Mouse (Mus musculus) Patski (cell line): ENCODE measurements at regions not wholly inside any gene's neighbourhood (a gene's known extent, or its start where the extent isn't known, plus 50 kb on each side); places are given as distances from the start of the nearest gene placed in this dataset.

Experiments
- ATAC-seq: fragments of 100-300 bp; one replicate; pipeline ENCODE4 v1.8.0; 2021
- CTCF ChIA-PET: fragments of 350-600 bp; sonication (Branson Sonifier 250); formaldehyde crosslinking; loops from one replicate; lab custom pipeline; 2022; ENCODE audit warnings: inconsistent platforms; lab: Charles Lee
- POLR2A ChIA-PET: fragments of 350-600 bp; sonication (Branson Sonifier 250); formaldehyde crosslinking; loops from one replicate; lab custom pipeline; 2022; ENCODE audit warnings: antibody characterized with exemption, inconsistent platforms; lab: Charles Lee
- DNase-seq: peaks from one replicate; pipeline ENCODE4 v3.0.0-alpha.2; 2011; ENCODE audit warnings: low read depth, low spot score
- H3K27me3 ChIP-seq: fragments of 371-371 bp; one replicate; pipeline ENCODE4 v1.5.1; 2021
- CTCF ChIP-seq: fragments of 100-300 bp; IDR thresholded peaks from one replicate; pipeline ENCODE4 v1.5.1; 2021
- in situ Hi-C: fragments of 300-500 bp; cut with MboI; formaldehyde crosslinking; loops from 3 replicates; pipeline ENCODE4 v1.11.1; 2018; ENCODE audit warnings: low pct_unique_long_range_greater_than_20kb, mixed read lengths

DNA sequence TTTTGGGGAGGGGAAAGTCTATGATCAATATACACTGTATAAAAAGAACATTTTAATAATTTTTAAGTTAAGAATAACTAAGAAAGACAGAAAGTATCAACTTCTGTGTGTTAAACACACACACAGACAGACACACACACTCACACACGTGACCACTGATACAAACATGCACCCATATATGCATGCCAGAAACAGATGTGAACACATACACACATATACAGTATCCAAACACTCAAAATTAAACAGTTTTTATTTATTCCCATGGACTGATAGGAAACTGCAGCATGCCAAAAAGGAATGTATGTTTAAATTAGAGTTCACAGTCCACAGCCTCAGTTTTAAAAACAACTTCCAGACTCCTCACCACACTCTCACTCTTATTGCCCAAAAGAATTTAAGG, 203.4 kb upstream of the Tbl1x start:
- no peak for ATAC-seq
- ChIA-PET CTCF (no interaction called here), POLR2A (no interaction called here)
- DNase-seq, result no peak
- peaks cover 18% of the 10 kb centered on the region for H3K27me3 ChIP-seq
- in situ Hi-C loops, result no loop called here
- no peak for TF ChIP-seq CTCF

DNA sequence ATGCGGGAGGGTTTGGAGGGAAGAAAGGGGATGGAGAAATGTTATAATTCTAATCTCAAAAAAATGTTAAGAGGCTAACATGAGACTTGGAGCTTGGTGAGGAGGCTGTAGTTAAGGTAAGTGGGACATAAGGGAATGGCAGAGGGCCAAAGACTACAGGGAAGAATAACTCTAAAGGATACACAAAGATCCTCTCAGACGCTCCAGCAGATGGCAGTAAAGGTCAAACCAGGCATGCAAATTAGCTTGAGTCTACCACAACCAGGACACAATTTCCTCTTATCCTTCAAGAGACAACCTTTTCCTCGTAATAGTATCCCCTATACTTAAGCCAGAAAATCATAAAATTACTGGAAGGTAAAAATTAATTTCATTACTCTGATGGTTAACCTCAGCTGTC, 196.4 kb upstream of the Tbl1x start:
- peaks cover 3% of the 10 kb centered on the region for H3K27me3 ChIP-seq
- no peak for ATAC-seq
- ChIA-PET POLR2A (interaction anchor here (0.6 to 0.7 kb wide), 2 partner anchors 118 to 181 kb away, joined by 4 to 5 read pairs; no protein-coding TSS in a partner anchor), CTCF (interaction anchor here (0.7 to 2.8 kb wide), 6 partner anchors 9 to 407 kb away, joined by 3 to 12 read pairs (median 3); no protein-coding TSS in a partner anchor)
- TF ChIP-seq CTCF, result peak; percentile 68
- DNase-seq, result no peak
- in situ Hi-C loops, result loop anchor here (5.0 kb wide), 1 partner anchor 188 kb away; no protein-coding TSS in a partner anchor

DNA sequence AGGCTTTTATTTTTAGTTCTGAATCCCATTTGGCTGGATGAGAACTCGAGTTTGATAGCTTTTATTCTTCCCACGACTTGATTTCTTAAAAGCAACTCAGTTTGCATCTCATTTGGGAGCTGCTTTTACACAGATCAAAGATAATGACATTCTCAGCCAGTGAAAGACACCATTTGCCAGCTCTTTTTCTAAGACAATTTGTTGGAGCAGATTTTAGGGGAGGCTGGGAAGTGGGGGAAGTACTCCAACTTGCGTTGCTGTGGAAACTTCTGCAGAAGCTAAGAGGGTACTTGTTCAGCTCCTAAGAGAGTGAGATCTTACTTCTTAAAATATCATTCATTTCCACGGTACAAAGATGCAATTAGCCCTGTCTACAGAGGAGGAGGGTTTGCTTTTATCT, 187.2 kb upstream of the Tbl1x start:
- H3K27me3 ChIP-seq, result no peaks in the 10 kb centered on the region
- CTCF ChIA-PET, result interaction anchor here (1.6 kb wide), 1 partner anchor 9 kb away, joined by 12 read pairs; no protein-coding TSS in a partner anchor
- DNase-seq (no peak), ATAC-seq (no peak)
- in situ Hi-C loops, result loop anchor here (10.0 kb wide), 1 partner anchor 311 kb away; no protein-coding TSS in a partner anchor
- no peak for TF ChIP-seq CTCF
- POLR2A ChIA-PET, result no interaction called here

DNA sequence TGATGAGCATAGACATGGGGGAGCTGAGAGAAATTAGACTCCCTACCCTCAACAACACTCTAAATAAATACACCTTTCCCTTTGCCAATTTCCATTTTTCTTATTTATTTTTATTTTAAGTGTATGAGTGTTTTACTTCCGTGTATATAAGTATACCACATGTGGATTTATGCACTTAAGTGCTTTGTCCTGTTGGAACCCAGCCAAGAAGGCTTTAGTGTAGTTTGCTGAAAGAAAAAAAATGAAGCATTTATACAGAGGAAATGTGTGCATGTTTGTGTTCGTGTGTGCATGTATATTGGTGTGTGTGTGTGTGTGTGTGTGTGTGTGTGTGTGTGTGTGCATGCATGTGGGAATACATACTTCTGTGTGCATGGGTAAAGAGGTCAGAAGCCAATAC, 157.6 kb upstream of the Tbl1x start:
- ChIA-PET POLR2A (no interaction called here), CTCF (no interaction called here)
- H3K27me3 ChIP-seq, result peaks cover 48% of the 10 kb centered on the region
- in situ Hi-C loops, result no loop called here
- no peak for TF ChIP-seq CTCF
- no peak for ATAC-seq
- no peak for DNase-seq

DNA sequence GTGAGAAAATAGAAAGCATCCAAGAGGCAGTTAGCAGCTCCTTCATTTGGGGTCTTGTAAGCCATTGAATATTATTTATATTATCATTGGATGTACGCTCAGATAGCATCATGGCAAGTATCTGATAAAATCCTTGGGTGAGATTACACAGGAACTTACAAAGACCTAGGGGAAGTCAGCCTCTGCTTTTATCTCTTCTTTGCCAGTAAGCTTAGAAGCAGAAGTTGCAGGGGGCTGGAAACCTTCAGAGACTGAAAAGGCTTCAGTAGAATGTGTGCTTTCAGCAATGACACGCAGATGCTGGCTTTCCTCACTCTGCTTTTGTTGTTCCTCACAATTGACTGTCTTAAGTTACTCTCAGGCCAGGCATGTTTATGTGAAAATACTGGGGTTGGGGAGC, 150.3 kb upstream of the Tbl1x start:
- H3K27me3 ChIP-seq, result peaks cover 30% of the 10 kb centered on the region
- CTCF ChIA-PET, result no interaction called here
- in situ Hi-C loops, result no loop called here
- DNase-seq (no peak), ATAC-seq (no peak)
- TF ChIP-seq CTCF, result no peak
- POLR2A ChIA-PET, result no interaction called here

DNA sequence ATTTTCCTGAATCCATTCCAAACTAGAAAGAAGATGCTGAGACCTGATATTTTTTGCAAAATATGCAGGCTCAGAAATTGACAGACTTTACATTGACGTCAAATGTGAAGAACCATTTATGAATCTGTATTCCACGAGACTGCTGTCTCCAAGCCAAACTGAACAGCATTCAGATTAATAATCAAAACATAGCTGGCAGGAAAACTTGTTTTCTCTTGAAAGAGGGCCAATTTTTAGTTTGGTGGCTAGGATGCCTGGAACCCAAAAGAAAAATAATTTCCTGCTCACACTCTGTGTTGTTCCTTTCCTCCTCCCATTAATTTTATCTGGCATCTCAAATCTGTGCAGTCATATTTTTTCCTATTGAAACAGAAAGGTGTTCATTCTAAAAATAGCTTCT, 149.7 kb upstream of the Tbl1x start:
- POLR2A ChIA-PET, result no interaction called here
- in situ Hi-C loops, result no loop called here
- ATAC-seq (no peak), DNase-seq (no peak)
- CTCF ChIA-PET, result no interaction called here
- H3K27me3 ChIP-seq, result peaks cover 30% of the 10 kb centered on the region
- no peak for TF ChIP-seq CTCF

DNA sequence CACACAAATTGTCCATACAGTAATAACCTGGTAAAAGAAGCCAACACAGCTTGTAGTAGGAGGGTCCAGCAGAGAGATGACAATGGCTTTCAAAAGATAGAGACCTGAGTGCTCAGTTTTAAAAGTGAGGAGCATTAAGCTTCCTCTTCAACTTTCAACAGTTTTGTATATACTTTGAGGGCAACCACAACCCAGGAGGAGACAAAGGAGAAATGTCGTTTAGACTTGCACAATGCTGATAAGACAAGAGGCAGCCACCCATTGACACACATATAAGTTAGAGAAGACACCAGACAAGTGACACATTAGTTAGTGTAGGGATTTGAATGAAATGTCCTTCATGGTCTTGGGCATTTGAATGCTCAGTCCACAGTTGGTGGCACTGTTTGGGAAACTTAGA, 147.2 kb upstream of the Tbl1x start:
- ChIA-PET POLR2A (no interaction called here), CTCF (no interaction called here)
- ATAC-seq (no peak), DNase-seq (no peak)
- no peak for TF ChIP-seq CTCF
- in situ Hi-C loops, result no loop called here
- peaks cover 23% of the 10 kb centered on the region for H3K27me3 ChIP-seq

DNA sequence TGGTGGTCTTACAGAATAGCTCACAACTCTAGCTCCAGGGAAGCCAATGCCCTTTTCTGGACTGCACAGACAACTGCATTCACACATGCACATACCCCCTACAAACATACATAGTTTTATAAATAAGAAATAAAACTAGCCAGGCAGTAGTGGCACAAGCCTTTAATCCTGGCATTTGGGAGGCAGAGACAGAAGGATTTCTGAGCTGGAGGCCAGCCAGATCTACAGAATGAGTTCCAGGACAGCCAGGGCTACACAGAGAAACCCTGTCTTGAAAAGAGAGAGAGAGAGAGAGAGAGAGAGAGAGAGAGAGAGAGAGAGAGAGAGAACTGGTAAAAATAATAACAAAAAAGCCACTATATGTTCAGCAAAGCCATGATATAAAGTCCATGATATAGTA, 143.5 kb upstream of the Tbl1x start:
- ChIA-PET CTCF (interaction anchor here (1.0 kb wide), 1 partner anchor 10 kb away, joined by 3 read pairs; no protein-coding TSS in a partner anchor), POLR2A (no interaction called here)
- in situ Hi-C loops, result no loop called here
- H3K27me3 ChIP-seq, result peaks cover 20% of the 10 kb centered on the region
- DNase-seq, result no peak
- ATAC-seq, result no peak
- no peak for TF ChIP-seq CTCF

DNA sequence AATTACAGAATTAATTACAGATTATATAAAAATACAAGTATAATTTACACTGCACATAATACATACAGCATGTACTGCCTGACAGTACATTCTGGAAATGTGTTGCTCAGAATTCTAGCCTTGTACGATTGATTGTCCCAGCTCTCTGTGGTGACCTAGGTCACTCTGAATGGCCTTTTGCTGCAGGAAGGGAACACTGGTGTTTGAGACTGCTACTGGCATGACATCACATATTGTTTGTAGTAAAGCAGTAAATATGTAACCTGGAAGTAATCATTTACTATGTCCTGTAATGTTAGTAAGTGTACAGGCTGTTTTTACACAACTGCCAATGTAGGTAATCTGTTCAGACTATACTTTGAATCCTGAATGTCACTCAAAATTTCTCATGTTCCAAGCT, 123.5 kb upstream of the Tbl1x start:
- DNase-seq, result no peak
- H3K27me3 ChIP-seq, result peaks cover 13% of the 10 kb centered on the region
- no peak for TF ChIP-seq CTCF
- POLR2A ChIA-PET, result no interaction called here
- no peak for ATAC-seq
- CTCF ChIA-PET, result no interaction called here
- in situ Hi-C loops, result no loop called here

DNA sequence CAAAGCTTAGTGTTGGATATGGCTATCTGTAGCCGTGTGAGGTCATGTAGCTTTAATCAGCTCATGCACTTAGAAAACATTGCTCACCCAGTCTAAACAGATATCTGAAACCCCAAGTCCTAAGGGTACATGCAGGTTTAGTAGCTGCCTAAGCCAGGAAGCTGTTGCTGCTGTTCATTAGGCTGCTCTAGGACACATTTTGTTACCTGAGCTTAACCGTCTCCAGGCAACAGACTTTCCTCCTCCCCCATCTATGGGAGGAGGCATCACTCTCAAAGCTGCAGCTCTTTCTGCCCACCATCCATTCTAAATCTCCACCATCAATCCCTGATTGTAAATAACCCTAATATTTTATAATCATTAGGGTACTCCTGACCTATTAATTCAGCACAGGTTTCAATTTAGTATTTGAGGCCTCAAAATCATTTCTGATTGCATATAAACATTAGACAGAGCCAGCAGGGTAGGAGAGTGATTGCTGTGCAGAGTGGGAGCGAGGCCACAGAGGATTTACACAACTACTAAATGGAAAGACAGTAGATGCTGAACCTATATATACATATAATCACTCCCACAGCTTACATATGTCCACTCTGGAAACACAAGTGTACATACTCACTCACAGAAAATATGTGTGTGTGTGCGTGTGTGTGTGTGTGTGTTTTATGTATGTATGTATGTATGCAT, 118.9 kb upstream of the Tbl1x start:
- ATAC-seq (no peak), DNase-seq (no peak)
- POLR2A ChIA-PET, result no interaction called here
- peaks cover 33% of the 10 kb centered on the region for H3K27me3 ChIP-seq
- in situ Hi-C loops, result no loop called here
- CTCF ChIA-PET, result no interaction called here
- TF ChIP-seq CTCF, result no peak

DNA sequence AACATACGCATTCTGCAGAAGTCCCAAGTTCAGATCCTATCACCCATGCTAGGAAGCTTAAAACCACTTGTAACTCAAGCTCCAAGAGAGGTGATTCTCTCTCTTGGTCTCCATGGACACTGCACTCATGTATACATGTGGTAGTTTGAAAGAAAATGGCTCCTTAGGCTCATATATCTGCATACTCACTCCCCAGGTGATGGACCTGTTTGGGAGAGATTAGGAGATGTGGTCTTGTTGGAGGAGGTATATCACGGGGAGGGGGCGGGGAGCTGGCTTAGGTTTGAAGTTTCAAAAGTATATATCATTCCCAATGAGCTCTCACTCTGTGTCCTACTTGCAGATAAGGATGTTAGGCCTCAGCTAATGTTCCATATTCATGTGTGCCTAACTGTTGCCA, 103.9 kb upstream of the Tbl1x start:
- no peak for DNase-seq
- peaks cover 34% of the 10 kb centered on the region for H3K27me3 ChIP-seq
- no peak for TF ChIP-seq CTCF
- ChIA-PET CTCF (no interaction called here), POLR2A (no interaction called here)
- ATAC-seq, result no peak
- in situ Hi-C loops, result no loop called here
